Mouse (Mus musculus) cerebellum, adult 9-11 months (tissue): ENCODE measurements around the gene Srbd1.

Source experiments
- DNase-seq: peaks from one replicate; pipeline ENCODE4 v3.0.0; 2022

Srbd1 gene

GRCm38 (mm10) chr17:86145079-86145951, at the start of gene Srbd1:
TSS of gene Srbd1 (minus strand) at chr17:86145175.
- DNase-seq: peak; percentile 89

GRCm38 (mm10) chr17:86193979-86194378, 49.0 kb upstream of the Srbd1 start:
- DNase-seq: no peak

- DNase-seq: no peak
Observed at GRCm38 (mm10) chr17:86187777-86188176, 42.8 kb upstream of the Srbd1 start.

GRCm38 (mm10) chr17:86185584-86185983, 40.6 kb upstream of the Srbd1 start:
- DNase-seq: no peak

- DNase-seq: no peak
Observed at GRCm38 (mm10) chr17:86184552-86185209, 39.7 kb upstream of the Srbd1 start.

- DNase-seq: no peak
Observed at GRCm38 (mm10) chr17:86183788-86184187, 38.8 kb upstream of the Srbd1 start.

GRCm38 (mm10) chr17:86176722-86177121, 31.7 kb upstream of the Srbd1 start:
- no peak for DNase-seq

- no peak for DNase-seq
Observed at GRCm38 (mm10) chr17:86175516-86175915, 30.5 kb upstream of the Srbd1 start.

- no peak for DNase-seq
Observed at GRCm38 (mm10) chr17:86170164-86170958, 25.4 kb upstream of the Srbd1 start.

- peak; percentile 47 for DNase-seq
Observed at GRCm38 (mm10) chr17:86169092-86169491, 24.1 kb upstream of the Srbd1 start.

GRCm38 (mm10) chr17:86168231-86168981, 23.4 kb upstream of the Srbd1 start:
- peak; percentile 78 for DNase-seq

GRCm38 (mm10) chr17:86167320-86168230, 22.6 kb upstream of the Srbd1 start, which contains the start of gene Prkce:
TSS of gene Prkce (plus strand) at chr17:86167785.
- DNase-seq: peak; percentile 82

- peak; percentile 84 for DNase-seq
Observed at GRCm38 (mm10) chr17:86166567-86167319, 21.8 kb upstream of the Srbd1 start.

GRCm38 (mm10) chr17:86166051-86166566, 21.1 kb upstream of the Srbd1 start:
- no peak for DNase-seq

GRCm38 (mm10) chr17:86164416-86164815, 19.4 kb upstream of the Srbd1 start:
- DNase-seq: no peak

- peak; percentile 47 for DNase-seq
Observed at GRCm38 (mm10) chr17:86162672-86163071, 17.7 kb upstream of the Srbd1 start.

GRCm38 (mm10) chr17:86156999-86157398, 12.0 kb upstream of the Srbd1 start:
- no peak for DNase-seq

GRCm38 (mm10) chr17:86150867-86151348, 5.9 kb upstream of the Srbd1 start:
- peak; percentile 36 for DNase-seq

- DNase-seq: no peak
Observed at GRCm38 (mm10) chr17:86149726-86150125, 4.8 kb upstream of the Srbd1 start.

GRCm38 (mm10) chr17:86144537-86145078, 367 bp downstream of the Srbd1 start:
- peak; percentile 63 for DNase-seq
